Mouse (Mus musculus) cerebellum, adult 9-10 months (tissue): ENCODE measurements around the gene B230307C23Rik.
A peak's percentile ranks its signal among the peaks of the same experiment; 100 is the strongest.
"Not testable (repeated sequence)": the region's sequence is repeated elsewhere in the genome, so short reads cannot be mapped to it uniquely, and the experiment has no call there.

ENCODE experiments used
- DNase-seq: peaks from one replicate; pipeline ENCODE4 v3.0.0; 2022

Gene B230307C23Rik

DNA sequence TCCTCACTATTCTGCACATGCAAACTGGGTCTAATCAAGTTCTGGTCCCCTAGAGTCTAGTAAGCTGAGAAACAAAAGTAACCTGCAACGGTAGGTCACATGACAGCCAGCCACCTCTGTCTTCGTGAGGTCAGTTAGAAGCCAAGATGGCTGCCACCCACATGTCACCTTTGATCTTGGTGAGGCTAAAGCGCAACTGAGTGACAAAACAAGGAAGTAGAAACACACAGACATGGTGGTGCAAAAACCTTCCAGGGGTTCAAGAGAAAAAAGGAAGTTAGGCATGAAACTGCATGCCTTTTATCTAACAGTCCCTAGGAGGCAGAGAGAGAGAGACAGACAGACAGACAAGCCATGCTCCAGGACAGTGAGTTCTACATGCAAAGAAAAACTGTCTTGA, 25.0 kb downstream of the B230307C23Rik start:
- DNase-seq: no peak

DNA sequence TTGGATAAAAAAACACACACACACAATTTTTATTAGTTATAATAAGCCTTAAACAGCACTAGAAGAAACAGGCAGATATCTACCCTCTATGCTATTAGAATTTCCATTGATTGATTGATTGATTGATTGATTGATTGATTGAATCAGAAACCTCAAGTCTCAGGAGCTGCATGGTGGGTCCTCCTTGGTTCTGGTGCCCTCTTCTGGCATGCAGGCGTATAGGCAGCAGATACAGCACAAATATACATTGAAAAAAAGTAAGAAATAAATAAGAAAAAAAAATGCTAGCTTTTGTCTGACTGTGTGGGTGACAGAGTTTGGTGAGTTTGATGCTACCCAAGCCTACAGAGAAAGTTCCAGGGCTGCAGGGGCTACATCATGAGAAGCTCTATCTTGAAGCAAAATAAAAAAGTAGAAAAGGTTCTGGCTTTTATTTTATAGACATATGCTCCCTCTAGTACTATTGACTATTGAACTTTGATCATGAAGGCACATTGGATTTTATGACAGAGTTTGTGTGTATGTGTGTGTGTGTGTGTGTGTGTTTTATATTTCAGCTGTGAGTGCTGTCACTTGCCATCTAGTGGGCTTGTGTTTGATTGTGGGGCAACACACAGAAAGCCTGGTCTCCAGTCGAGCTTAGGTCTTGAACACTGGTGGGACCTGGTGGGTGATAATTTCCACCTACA, 25.7 kb downstream of the B230307C23Rik start:
- DNase-seq: no peak

DNA sequence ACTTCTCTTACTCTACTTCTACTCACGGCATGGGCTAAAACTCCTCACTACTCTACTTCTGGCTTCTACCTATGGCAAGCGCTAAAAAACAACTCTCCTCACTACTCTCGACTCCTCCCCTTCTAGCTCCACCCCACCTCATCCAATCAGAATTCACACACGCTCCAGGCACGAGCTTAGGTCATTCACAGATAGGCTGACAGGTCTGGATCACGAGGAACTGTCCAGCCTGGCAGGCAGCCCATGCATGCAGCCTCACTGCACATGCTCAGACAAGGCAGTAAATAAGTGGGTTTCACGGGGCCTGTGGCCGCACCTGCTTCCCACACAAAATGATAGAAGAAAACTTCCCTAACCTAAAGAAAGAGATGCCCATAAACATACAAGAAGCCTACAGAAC, 29.1 kb downstream of the B230307C23Rik start:
- not testable (repeated sequence) for DNase-seq

DNA sequence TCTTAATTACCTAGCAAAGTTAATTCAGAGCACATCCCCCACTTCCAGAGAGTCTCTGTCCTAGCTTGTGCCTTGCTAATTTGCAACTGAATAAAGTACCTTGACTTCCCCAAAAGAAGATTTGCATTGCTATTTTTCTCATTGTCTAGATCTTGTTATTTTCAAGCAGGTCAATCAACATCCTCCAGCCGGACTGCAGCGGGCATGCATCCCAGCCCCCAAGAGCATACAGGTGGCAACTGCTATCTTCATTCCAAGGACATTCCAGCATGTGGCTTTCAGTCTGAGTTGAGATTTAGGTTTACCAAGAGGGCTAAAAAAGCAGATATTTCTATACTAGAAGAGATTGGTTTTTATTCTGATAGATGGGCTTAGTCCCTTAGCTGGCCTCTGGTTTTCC, 37.9 kb downstream of the B230307C23Rik start:
- not testable (repeated sequence) for DNase-seq

DNA sequence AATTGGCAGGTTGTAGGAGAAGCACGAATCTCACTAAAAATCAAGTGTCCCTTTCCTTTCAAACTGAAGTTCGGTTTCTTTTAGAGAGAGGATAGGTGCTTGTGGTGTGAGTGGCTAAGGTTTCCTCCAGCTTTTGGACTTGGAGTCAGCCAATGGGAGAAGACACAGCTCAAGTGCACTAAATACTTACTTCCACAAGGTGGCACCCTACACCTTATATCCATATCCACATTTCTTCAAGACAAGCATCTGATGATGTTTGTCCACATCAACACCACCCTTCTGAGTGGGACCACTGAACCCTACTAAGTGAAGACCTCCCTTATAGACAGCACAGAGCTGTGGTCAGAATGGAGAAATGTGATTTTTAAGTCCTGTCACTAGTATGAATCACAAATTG, 44.6 kb downstream of the B230307C23Rik start:
- peak; percentile 15 for DNase-seq

DNA sequence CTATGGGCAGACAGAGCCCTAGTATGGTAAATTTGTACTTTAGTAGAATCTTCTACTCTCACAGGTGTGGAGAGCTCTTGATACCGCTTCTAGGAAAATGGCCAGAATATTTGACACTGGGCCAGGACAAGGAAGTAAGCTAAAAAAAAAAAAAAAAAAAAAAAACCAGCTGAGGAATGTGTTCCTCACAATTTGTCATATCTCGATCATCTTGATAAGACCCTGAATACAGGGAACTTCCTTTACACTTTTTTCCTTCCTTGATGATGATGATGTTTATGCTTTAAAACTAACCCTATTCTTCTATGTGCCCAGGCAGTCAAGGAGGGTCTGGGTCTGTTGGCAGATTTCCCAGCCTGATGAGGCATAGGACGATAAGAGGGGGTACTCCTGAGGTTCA, 82.3 kb downstream of the B230307C23Rik start:
- not testable (repeated sequence) for DNase-seq

DNA sequence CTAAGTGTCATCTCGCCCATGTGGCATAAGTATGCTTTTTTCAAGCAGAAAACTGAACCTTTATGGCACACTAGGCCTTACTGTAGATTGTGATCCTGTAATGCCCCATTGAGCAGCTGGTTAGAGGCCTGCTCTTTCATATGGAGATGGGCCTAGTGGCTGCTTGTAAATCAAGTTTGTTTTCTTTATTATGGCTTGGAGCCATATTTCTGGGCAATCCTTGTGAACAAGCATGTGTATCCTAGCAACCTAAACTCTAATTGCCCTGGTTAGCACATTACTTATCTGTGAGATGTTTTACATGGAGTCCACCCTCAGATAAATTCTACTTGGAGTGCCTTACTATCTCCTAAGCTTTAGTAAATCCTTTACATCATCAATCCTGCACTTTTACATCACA, 84.0 kb downstream of the B230307C23Rik start:
- DNase-seq: not testable (repeated sequence)
